Mouse (Mus musculus) splenic B cell, adult 2 months (primary cell): ENCODE results near the gene Smyd3.

ENCODE experiments used
- DNase-seq: peaks from one replicate; pipeline ENCODE4 v3.0.0-alpha.2; 2011; ENCODE audit warnings: low read depth, low spot score
- H3K27me3 ChIP-seq: 2 replicates; pipeline ENCODE4 v1.6.1; 2012; ENCODE audit warnings: mild to moderate bottlenecking, low read length, moderate library complexity, mixed read lengths; ENCODE audit not compliant: control insufficient read depth, poor library complexity, insufficient read depth, severe bottlenecking
- H3K36me3 ChIP-seq: 2 replicates; pipeline ENCODE4 v1.6.1; 2012; ENCODE audit warnings: mild to moderate bottlenecking, low read length, moderate library complexity, mixed read lengths; ENCODE audit not compliant: control insufficient read depth, poor library complexity, insufficient read depth, severe bottlenecking

The Smyd3 gene

DNA sequence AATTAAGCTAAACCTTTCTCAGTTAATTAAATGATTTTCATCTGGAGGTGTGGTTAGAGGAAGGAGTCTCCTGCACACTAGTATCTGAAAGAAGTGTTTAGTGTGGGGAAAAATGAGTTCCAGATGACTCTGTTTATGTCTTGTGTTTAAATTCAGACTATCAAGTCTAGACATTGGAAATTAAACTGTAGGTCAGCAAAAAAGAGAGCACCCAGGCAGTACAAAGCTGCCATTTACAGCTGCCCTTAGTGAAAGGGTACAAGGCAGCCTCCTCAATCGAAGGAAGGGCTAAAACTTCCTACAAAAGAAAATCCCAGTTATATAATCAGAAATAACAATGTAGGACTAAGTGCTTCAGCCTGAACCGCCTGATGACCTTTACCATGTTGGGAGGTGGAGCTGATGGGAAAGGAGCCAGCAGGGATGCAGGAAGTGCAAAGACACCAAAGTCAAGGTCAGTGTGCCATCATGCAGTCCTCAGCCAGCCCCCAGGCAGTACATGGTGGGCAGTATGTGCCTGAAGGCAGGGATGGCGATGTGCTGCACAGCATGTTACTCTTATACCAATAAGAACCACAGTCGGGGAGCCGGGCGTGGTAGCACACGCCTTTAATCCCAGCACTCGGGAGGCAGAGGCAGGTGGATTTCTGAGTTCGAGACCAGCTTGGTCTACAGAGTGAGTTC is 319.2 kb downstream of the Smyd3 start:
- Histone ChIP-seq H3K36me3 (no peaks in the 10 kb centered on the region), H3K27me3 (no peaks in the 10 kb centered on the region)
- DNase-seq: no peak

DNA sequence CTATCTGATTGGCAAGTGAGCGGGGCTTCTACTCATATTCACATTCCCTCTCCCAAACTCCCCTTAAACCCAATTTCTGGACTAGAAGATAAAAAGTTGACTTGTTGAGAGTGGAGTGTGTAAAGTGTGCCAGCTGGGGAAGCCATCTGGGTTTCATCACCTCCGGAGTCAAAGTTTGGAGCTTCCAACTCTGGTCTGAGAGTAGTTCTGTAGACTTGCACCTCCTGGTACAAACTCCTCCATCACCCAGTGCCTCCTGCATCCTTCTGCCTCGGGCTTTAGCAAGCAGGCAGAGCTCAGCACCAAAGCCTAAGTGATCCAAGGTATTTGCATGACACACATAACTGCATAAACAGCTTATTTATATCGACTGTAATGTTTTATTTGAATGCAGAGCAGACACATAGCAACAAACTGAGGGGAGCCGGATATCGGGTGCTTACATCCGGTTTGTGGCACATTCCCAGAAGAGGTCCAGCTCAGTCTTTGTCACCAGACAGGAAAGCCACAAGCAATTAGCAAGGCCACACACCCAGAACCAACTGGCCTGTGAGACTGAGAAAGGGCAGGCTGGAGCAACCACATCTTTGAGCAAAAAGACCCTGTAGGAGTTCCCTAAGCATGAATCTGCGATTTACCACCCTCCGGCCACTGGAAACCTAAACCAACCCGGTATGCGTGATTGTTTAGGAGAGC is 319.9 kb downstream of the Smyd3 start:
- DNase-seq: no peak
- no peaks in the 10 kb centered on the region for H3K27me3 ChIP-seq

DNA sequence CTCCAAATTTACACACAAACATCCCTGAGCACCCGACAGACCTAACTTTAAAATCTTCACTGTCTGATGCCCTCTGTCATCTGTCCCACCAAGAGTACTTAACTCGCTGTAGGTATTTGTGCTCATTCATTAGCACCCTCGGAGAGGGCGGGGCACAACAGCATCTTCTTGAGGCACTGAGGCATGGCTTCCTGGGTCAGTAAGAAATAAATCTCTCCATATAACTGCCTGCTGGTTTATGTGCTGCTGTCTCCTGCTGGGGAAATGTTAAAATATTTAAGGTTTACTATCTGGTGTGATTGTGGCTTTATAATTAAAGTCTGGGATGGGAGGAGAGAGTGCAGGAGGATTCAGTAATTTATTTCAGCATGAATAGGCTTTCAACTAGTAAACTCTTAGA is 320.7 kb downstream of the Smyd3 start:
- Histone ChIP-seq H3K27me3 (no peaks in the 10 kb centered on the region), H3K36me3 (no peaks in the 10 kb centered on the region)
- DNase-seq: no peak

More for the DNA sequence above, 319.9 kb downstream of the Smyd3 start:
- no peaks in the 10 kb centered on the region for H3K36me3 ChIP-seq

DNA sequence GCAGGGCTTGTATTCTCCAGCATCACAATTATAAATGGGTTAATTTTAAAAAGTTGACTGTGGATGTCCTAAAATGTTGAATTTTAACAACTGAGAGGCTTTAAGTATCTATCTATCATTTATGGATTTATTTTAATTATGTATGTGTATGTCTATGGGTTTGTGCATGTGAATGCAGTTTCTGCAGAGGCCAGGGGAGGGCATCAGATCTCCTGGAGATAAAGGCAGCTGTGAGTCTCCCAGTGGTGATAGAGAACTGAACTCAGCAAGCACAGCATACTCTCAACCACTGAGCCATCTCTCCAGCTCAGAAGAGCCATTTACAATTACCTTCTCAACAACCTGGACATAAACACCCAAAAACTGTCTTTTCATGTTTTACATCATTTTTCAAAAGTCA is 321.4 kb downstream of the Smyd3 start:
- no peak for DNase-seq
- Histone ChIP-seq H3K27me3 (no peaks in the 10 kb centered on the region), H3K36me3 (no peaks in the 10 kb centered on the region)

DNA sequence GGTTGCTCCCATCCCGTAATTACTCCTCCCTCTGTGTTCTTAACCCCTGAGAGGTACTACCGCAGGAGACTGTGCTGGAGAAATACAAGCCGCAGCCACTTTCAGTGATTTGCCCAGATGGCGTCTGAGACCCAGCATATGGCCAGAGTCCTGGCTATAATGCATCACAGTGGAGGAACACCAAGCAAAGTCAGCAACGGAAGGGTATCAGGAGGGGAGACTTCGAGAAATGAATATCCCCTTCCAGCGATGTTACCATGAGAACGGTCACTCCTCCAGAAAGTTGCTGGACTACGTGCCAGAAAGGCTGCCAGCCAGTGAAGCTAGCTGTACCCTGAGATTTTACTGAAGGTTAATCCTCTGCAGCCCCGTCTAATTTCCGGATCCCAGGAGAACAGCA is 325.1 kb downstream of the Smyd3 start:
- H3K36me3 ChIP-seq: no peaks in the 10 kb centered on the region
- DNase-seq: no peak
- no peaks in the 10 kb centered on the region for H3K27me3 ChIP-seq

DNA sequence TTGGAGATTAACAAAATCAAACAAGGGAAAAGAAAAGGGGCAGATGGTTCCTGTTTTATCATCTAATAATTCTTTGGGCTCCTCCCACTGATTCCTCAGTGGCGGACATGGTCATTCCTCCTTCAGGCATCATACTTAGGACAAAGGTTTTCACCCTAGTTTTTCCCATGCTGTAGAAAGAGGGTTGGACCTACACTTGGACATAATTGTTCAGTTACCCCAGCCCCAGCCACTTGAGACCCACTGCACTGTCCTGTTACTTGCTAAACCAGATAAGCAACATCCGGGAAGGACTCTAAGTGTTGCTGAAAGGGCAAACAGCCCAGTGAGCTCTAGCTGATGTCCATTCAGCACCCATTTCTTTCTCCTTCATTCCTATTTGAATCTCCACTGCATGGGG is 327.0 kb downstream of the Smyd3 start:
- no peak for DNase-seq
- H3K36me3 ChIP-seq: no peaks in the 10 kb centered on the region
- H3K27me3 ChIP-seq: no peaks in the 10 kb centered on the region

DNA sequence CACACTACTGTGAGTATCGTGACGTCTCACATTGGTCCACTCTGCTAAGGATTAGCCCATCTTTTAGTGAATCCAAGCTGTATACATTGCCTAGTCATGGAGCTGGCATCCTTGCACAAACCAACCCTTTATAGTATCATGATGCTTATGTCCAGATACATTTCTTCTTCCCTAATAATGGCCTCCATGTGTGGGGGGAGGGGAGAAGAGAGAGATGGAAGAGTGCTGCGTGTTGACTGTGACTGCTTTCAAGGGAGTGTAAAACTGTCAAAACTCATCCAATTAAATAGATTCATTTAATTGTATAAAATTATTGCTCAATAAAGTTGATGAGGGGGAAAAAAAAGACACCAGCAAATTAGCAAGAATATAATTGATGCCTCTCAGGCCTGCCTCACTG is 330.7 kb downstream of the Smyd3 start:
- DNase-seq: no peak
- H3K27me3 ChIP-seq: no peaks in the 10 kb centered on the region
- no peaks in the 10 kb centered on the region for H3K36me3 ChIP-seq

DNA sequence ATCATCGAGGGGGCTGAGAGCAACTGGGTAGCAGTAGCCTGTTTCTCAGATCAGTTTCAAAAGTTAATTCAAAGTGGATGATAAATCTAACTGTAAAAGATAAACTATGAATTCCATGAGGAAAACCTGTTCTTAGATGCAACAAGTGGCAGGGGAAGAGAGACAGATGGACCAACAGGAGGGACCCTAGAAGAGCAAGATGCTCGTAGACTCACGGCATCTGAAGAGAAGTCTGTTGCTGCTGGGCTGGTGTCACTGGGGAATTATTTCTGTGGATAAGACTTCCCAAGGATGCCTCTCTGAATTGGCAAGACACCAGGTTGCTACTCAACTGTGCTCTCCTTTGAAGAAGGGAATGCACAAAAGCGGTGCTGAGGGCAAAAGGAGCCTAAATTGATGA is 333.2 kb downstream of the Smyd3 start:
- H3K27me3 ChIP-seq: no peaks in the 10 kb centered on the region
- no peak for DNase-seq
- H3K36me3 ChIP-seq: no peaks in the 10 kb centered on the region

DNA sequence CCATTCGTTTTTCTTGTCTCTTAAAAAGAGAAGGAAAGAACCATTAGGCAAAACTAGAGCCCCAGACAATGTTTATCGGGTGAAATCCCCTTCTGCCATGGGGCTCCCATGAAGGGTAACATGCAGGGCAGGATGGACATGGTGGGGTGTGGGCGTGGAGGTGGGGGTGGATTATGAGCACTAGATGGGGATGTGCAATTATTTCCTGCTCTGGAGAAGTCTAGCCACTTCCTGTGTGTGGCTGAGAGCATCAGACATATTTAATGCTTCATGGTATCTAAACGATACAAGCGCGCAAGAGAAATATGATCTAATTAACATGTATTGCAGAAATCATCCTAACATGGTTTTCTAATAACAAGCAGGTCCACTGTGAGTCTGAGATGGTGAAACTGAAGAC is 334.3 kb downstream of the Smyd3 start:
- DNase-seq: no peak
- Histone ChIP-seq H3K27me3 (no peaks in the 10 kb centered on the region), H3K36me3 (no peaks in the 10 kb centered on the region)

DNA sequence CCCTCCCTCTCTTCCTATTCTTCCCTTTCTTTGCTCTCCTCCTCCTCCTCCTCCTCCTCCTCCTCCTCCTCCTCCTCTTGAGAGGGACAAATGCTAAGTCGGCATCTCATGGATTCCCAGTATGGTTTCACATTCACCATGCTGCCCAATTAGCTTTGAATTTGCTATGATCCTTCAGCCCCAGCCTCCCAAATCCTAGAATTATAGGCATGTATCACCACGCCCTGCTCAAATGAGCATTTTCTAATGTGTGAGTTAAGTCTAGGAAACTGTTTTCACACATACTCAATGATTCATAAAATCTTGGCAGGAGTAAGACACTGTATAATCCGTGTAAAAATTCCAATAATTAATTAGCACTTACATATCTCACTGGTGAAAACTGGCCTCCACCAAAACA is 337.3 kb downstream of the Smyd3 start:
- Histone ChIP-seq H3K27me3 (no peaks in the 10 kb centered on the region), H3K36me3 (no peaks in the 10 kb centered on the region)
- no peak for DNase-seq

DNA sequence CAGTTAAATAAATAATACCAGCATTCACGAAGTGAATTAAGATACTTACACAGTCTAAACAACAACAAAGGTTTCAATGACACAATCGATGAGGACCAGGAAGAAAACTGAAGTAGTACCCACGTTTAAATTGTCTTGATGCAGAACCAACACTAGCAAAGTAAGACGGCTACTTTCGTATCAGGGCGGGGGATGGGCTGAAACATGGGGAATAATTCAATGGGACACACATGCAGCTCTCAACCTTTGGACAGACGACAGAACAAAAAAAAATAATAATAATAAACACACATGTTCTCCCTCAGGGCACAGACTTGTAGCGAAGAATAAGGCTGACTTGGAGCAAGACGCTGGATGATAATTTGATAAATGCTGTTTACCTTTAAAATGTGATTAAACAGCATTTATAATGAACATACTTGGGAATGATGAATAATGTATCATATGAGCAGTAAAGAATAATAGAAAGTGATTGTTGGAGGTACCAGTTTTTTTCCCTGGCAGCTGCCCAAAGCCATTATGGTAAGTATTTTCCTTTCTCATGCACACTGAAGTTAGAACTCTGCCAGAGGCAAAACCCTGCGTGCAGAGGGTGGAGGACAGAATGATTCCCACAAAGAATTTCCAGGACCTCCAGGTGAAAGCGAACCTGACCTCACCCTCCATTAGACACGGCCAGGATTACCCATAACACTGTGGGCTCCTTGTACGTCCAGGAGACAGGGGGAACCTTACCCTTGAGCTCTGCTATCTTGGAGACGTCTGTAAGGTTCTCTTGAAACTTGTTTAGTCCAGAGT is 340.8 kb downstream of the Smyd3 start:
- H3K27me3 ChIP-seq: no peaks in the 10 kb centered on the region
- DNase-seq: no peak
- no peaks in the 10 kb centered on the region for H3K36me3 ChIP-seq

DNA sequence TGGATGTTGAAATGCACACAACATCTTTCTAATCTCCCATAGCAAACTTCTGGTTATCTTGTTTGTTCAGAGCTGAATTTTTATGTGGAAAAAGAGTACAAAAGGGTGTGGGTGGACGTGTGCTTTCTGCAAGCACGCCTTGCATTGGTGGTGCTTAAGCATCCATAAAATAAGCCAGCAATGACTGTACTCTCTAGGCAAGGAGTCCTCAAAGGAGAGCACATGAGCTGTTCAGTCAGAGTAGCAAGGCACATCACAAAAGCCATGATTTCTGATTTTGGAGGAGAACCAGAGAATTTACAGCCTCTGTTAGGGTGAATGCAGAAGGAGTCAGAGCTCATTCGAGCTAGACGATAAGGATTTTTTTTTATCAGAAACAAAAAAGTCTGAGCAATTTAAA is 343.6 kb downstream of the Smyd3 start:
- no peak for DNase-seq
- Histone ChIP-seq H3K27me3 (no peaks in the 10 kb centered on the region), H3K36me3 (no peaks in the 10 kb centered on the region)

DNA sequence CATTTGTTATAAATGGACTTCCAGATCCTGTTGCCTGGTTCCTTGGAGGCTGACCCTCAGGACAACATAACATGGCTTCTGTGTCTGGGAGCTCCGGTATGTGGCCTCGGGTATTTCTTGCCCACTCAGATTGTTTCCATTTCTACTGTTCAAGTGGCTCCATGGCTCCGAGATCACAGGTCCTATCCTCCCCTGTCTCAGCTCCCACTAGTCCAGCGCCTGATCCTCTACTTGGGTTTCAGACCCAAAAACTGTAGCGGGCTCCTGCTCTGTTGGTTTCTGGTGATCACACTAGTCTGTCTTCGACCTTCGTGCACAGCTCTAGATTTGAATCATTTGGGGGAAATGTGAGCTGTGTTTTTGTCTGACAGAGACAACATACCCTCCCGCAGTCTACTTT is 347.3 kb downstream of the Smyd3 start:
- DNase-seq: no peak
- Histone ChIP-seq H3K27me3 (no peaks in the 10 kb centered on the region), H3K36me3 (no peaks in the 10 kb centered on the region)

DNA sequence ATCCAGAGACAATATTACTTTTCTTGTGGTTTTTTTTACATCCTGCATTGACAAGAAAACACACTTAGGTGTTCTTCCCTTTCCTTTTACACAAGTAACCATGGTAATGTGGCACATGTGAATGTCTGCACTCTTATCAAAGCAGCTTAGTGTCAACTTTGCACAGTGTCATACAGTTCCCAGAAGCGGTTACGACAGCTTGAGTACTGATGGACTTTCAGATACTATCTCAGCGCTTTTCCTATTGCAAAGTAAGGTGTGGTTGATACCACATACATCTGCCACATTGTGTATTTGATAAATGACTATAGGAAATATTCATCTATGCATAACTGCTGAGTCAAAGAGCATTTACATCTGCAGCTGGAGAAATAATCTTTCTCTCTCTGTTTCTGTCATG is 348.1 kb downstream of the Smyd3 start:
- Histone ChIP-seq H3K27me3 (no peaks in the 10 kb centered on the region), H3K36me3 (no peaks in the 10 kb centered on the region)
- no peak for DNase-seq

DNA sequence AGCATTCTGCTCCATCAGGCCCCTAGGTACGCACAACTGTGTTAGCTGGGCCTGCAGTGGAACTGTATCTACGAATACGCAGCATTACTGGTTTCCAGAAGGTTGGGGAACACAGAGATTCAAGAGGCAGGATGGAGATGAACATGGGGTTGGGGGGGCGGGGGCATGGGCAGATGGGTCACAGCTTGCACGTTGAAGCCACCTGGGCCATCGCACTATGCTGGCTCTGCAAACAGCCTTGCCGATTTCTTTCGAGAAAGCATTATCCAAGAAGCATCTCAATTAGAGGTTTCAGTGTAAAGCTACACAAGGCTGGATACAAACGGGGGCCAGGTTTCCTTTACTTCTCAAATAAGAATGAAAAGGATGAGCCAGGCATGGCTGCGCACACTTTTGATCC is 348.7 kb downstream of the Smyd3 start:
- Histone ChIP-seq H3K27me3 (no peaks in the 10 kb centered on the region), H3K36me3 (no peaks in the 10 kb centered on the region)
- no peak for DNase-seq
